Mouse (Mus musculus) forebrain, embryonic 12.5 days (tissue): Measurements from ENCODE around the gene Pilrb1. TPM values are rescaled to one million over a fixed set of nuclear protein-coding genes. Genes with fewer than 3 reads are reported as not detected.

Experiments used
- ATAC-seq: fragments of 200-750 bp; cut with Nextera tagmentation; 2 replicates; pipeline ENCODE4 v1.8.0; 2017; ENCODE audit warnings: moderate TSS enrichment; ENCODE audit not compliant: low FRiP score
- H3K27ac ChIP-seq: fragments of 300-500 bp; sonication (generic); 2 replicates; pipeline ENCODE4 v1.5.1; 2016; ENCODE audit warnings: mild to moderate bottlenecking
- H3K27me3 ChIP-seq: fragments of 300-500 bp; sonication (generic); 2 replicates; pipeline ENCODE4 v1.6.1; 2016; ENCODE audit warnings: mild to moderate bottlenecking
- H3K36me3 ChIP-seq: fragments of 300-500 bp; sonication (generic); replicated peaks from 2 replicates; pipeline ENCODE4 v1.6.1; 2016; ENCODE audit warnings: mild to moderate bottlenecking
- H3K4me1 ChIP-seq: fragments of 300-500 bp; sonication (generic); 2 replicates; pipeline ENCODE4 v1.6.1; 2016
- H3K4me2 ChIP-seq: fragments of 300-500 bp; sonication (generic); 2 replicates; pipeline ENCODE4 v1.6.1; 2016; ENCODE audit warnings: mild to moderate bottlenecking, moderate library complexity
- H3K4me3 ChIP-seq: fragments of 300-500 bp; sonication (generic); replicated peaks from 2 replicates; pipeline ENCODE4 v1.5.1; 2016; ENCODE audit warnings: mild to moderate bottlenecking
- H3K9ac ChIP-seq: fragments of 300-500 bp; sonication (generic); 2 replicates; pipeline ENCODE4 v1.6.1; 2016; ENCODE audit warnings: mild to moderate bottlenecking
- H3K9me3 ChIP-seq: fragments of 300-500 bp; sonication (generic); 2 replicates; pipeline ENCODE4 v1.6.1; 2016
- WGBS: fragments of 180-500 bp; shearing (Covaris S2); methylation state at CpG from one replicate; pipeline ENCODE4 v1.1.7; 2016; 5-methylcytosine and 5-hydroxymethylcytosine counted together
- polyA plus RNA-seq: library from polyadenylated mRNA; unstranded; fragments of >200 nt; fragmentation: Nextera tagmentation; extraction: Ambion mirVana; gene quantifications from 2 replicates; pipeline ENCODE4 v1.2.1, GENCODE M21; 2016

Gene Pilrb1
- polyA plus RNA-seq, 1 experiment from 2014 or later: not detected

DNA sequence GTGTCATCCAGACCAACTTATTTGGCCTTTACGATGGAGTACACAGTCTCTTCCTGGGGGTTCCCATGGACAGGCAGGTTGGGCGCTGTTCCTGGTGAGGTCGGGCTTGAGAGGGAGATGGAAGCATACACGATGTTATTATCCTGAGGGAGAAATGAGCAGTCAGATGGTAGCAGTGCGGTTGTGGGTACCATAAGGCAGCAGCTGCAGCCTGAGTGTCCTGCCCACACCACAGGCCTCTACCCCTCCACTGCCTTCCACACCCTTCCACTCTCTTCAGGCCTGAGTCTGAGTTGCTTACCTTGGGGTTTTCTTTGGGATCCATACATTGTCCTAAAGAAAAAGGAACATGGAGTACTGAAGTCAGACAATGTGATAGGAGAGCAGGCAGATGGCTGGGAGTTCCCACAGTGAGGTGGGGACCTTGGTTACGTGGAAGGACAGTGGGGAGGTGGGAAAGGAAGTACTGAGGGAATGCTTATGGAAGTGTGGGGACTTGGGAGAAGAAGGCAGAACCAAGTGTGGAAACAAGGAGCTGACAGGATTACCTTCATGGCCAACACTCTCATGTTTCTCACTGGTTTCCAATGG lies 34.4 kb downstream of the Pilrb1 start:
- no peaks in the 10 kb centered on the region for H3K36me3 ChIP-seq
- H3K27ac ChIP-seq: no peak overlapping the region
- ATAC-seq: no peak
- H3K9me3 ChIP-seq: no peaks in the 10 kb centered on the region
- no peak overlapping the region for H3K9ac ChIP-seq
- no peaks in the 10 kb centered on the region for H3K27me3 ChIP-seq
- no peak overlapping the region for H3K4me3 ChIP-seq
- no peaks in the 10 kb centered on the region for H3K4me1 ChIP-seq
- WGBS: 91% methylated on average over 6 of the region's 6 CpGs
- no peak overlapping the region for H3K4me2 ChIP-seq

DNA sequence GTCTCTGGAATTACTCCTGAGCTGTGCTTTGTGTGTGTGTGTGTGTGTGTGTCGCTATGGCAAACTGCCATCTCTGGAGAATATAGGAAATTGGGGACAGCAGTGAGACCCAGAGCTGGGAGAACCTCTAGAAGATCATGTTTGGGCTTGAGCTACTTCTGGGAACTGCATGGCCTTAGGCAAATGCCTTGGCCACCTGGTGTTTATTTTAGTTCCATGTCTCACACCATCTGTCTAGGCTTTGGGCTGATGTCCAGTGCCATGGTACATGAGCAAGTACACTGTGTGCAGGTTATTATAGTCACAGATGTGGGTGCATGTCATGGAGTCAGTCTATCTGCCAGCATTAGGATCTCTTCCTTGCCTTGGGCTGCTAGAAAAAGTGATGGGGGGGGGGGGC lies 35.3 kb downstream of the Pilrb1 start:
- 85% methylated on average over 1 of the region's 1 CpGs for WGBS
- Histone ChIP-seq H3K4me2 (no peak overlapping the region), H3K27ac (no peak overlapping the region), H3K9ac (no peak overlapping the region), H3K9me3 (no peaks in the 10 kb centered on the region), H3K36me3 (no peaks in the 10 kb centered on the region), H3K4me3 (no peak overlapping the region), H3K4me1 (no peaks in the 10 kb centered on the region), H3K27me3 (no peaks in the 10 kb centered on the region)
- no peak for ATAC-seq

DNA sequence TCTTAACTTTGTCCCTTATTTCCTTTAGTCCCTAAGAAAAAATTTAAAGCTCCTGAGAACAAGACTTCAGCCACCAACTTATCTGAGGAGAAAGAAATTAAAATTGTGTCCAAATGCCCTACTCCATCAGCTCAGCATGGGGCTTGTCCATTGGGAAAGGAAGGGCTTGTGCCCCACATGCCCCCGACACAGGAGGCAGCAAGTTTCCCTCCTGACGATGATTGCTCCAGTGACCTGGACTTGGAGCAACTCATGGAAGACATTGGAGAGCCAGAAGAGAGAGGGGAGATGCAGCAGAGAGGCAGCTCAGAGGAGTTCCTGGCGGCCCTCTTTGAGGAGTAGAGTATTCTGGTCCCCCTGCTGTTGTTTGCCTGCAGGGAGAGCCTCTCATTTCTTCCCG lies 35.8 kb downstream of the Pilrb1 start:
- no peak overlapping the region for H3K9ac ChIP-seq
- no peak for ATAC-seq
- H3K4me1 ChIP-seq: no peaks in the 10 kb centered on the region
- H3K4me2 ChIP-seq: no peak overlapping the region
- WGBS: 75% methylated on average over 4 of the region's 4 CpGs
- H3K9me3 ChIP-seq: no peaks in the 10 kb centered on the region
- H3K27ac ChIP-seq: no peak overlapping the region
- no peak overlapping the region for H3K4me3 ChIP-seq
- no peaks in the 10 kb centered on the region for H3K36me3 ChIP-seq
- no peaks in the 10 kb centered on the region for H3K27me3 ChIP-seq

DNA sequence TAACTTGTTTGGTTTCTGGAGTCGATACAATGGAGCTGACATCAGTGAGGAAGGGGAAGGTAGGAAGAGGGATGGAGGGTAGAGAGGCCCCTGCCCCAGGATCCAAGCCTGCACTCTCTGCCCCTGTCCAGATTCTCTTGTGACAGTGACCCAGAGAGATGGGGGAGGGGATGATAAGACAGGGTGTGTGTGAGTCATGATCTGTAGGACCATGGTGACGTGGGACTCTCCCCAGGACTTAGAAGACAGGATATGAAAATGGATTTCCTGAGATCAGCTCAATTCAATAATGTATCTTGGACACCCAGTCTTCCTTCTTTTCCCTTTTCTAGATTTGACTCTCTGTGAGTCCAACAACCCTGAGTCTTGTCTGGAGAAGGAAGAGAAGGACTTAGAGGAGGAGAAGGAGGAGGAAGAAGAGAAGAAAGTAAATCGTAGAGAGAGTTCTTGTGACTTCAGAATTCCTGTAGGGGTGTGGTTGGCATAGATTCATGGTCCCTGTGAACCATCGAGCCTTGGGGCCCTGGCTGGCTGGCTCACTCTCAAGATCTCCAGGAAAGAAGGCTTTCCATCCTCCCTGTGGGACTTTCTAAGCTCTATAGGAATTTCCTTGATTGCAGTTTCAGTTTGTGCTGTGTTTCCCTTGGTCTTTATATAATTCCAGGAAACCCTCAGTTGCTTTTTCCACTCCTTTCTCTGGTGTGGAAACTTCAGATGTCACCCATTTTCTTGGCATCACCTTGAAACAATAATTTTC lies 40.3 kb downstream of the Pilrb1 start:
- no peaks in the 10 kb centered on the region for H3K36me3 ChIP-seq
- no peak overlapping the region for H3K4me3 ChIP-seq
- H3K4me2 ChIP-seq: no peak overlapping the region
- no peaks in the 10 kb centered on the region for H3K27me3 ChIP-seq
- no peak for ATAC-seq
- H3K9ac ChIP-seq: no peak overlapping the region
- no peaks in the 10 kb centered on the region for H3K9me3 ChIP-seq
- H3K4me1 ChIP-seq: no peaks in the 10 kb centered on the region
- H3K27ac ChIP-seq: no peak overlapping the region
- 79% methylated on average over 4 of the region's 4 CpGs for WGBS

DNA sequence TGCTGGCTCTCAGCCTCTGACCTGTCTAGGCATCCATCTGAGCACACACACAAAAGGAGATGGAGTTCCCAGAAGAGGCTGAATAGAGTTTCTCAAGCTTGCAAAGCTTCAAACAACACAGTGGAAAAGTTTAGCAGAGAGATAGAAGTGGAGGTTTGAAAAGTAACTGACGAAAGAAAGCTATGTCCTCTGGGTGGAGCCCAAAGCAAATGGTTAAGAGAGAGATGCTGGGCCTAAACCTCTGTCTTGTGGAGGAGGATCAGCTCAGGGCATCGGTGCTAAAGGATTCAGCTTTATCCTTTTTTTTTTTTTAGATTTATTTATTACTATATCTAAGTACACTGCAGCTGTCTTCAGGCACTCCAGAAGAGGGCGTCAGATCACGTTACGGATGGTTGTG lies 49.6 kb downstream of the Pilrb1 start:
- ATAC-seq: no peak
- Histone ChIP-seq H3K36me3 (no peaks in the 10 kb centered on the region), H3K9ac (no peak overlapping the region), H3K27ac (no peak overlapping the region), H3K4me3 (no peak overlapping the region), H3K9me3 (no peaks in the 10 kb centered on the region), H3K27me3 (no peaks in the 10 kb centered on the region), H3K4me2 (no peak overlapping the region), H3K4me1 (no peaks in the 10 kb centered on the region)
- WGBS: 86% methylated on average over 5 of the region's 5 CpGs

DNA sequence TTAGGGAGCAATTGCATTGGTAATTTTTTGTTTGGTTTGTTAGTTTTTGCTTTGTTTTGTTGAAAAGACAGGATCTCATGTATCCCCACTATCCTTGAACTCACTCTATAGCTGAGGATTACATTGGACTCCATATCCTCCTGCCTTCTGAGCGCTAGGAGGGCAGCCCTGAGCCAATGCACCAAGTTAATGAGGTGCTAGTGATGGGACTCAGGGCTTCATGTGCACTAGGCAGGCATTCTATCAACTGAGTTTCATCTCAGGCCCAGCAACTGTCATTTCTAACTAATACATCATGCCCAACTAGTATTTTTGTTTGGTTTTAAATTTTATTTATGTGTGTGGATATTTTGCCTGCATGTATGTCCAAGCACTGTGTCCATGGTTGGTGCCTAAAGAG lies 51.7 kb downstream of the Pilrb1 start:
- no peak overlapping the region for H3K9ac ChIP-seq
- H3K27me3 ChIP-seq: no peaks in the 10 kb centered on the region
- H3K4me3 ChIP-seq: no peak overlapping the region
- H3K4me1 ChIP-seq: no peaks in the 10 kb centered on the region
- no peaks in the 10 kb centered on the region for H3K36me3 ChIP-seq
- no peak overlapping the region for H3K4me2 ChIP-seq
- no peaks in the 10 kb centered on the region for H3K9me3 ChIP-seq
- 77% methylated on average over 1 of the region's 1 CpGs for whole genome bisulfite sequencing
- no peak for ATAC-seq
- H3K27ac ChIP-seq: no peak overlapping the region

Other genes starting within 250 kb of the Pilrb1 start
- 30.6 and 39.7 TPM in 2 replicates for gene Pcolce, start 244.3 kb downstream of the Pilrb1 start, polyA plus RNA-seq
- gene Fbxo24, start 229.1 kb downstream of the Pilrb1 start, polyA plus RNA-seq: 0.26 and 0.45 TPM in 2 replicates
- gene Lrch4, start 229.0 kb downstream of the Pilrb1 start, polyA plus RNA-seq: 29.8 and 35.1 TPM in 2 replicates
- 9.6 and 10.1 TPM in 2 replicates for gene Gm20605, start 228.9 kb downstream of the Pilrb1 start, polyA plus RNA-seq
- 9.0 and 10.5 TPM in 2 replicates for gene Sap25, start 216.8 kb downstream of the Pilrb1 start, polyA plus RNA-seq
- not detected in 2 replicates for gene Irs3, start 212.4 kb downstream of the Pilrb1 start, polyA plus RNA-seq
- 28.2 and 31.1 TPM in 2 replicates for gene Agfg2, start 173.4 kb downstream of the Pilrb1 start, polyA plus RNA-seq
- 19.5 and 22.6 TPM in 2 replicates for gene Nyap1, start 116.5 kb downstream of the Pilrb1 start, polyA plus RNA-seq
- 68.6 and 73.2 TPM in 2 replicates for gene Tsc22d4, start 112.4 kb downstream of the Pilrb1 start, polyA plus RNA-seq
- 55.7 and 60.1 TPM in 2 replicates for gene Ppp1r35, start 79.3 kb downstream of the Pilrb1 start, polyA plus RNA-seq
- 13.4 and 15.4 TPM in 2 replicates for gene Mepce, start 70.5 kb downstream of the Pilrb1 start, polyA plus RNA-seq
- gene Zcwpw1, start 70.3 kb downstream of the Pilrb1 start, polyA plus RNA-seq: 14.6 and 15.2 TPM in 2 replicates
- 0.13 and 0.22 TPM in 2 replicates for gene Pilra, start 21.8 kb downstream of the Pilrb1 start, polyA plus RNA-seq
- gene Pilrb2, start 13.7 kb upstream of the Pilrb1 start, polyA plus RNA-seq: not detected in 2 replicates
- gene Cyp3a13, start 63.5 kb upstream of the Pilrb1 start, polyA plus RNA-seq: not detected in 2 replicates
- gene Gjc3, start 105.0 kb upstream of the Pilrb1 start, polyA plus RNA-seq: not detected in 2 replicates
- gene Azgp1, start 123.4 kb upstream of the Pilrb1 start, polyA plus RNA-seq: not detected in 2 replicates
- gene Smok3a, start 163.2 kb upstream of the Pilrb1 start, polyA plus RNA-seq: not detected in 2 replicates
- not detected in 2 replicates for gene Smok3b, start 163.3 kb upstream of the Pilrb1 start, polyA plus RNA-seq
- gene Smok3c, start 195.1 kb upstream of the Pilrb1 start, polyA plus RNA-seq: not detected in 2 replicates
- 36.2 and 39.4 TPM in 2 replicates for gene Zkscan1, start 227.0 kb upstream of the Pilrb1 start, polyA plus RNA-seq